Mouse (Mus musculus) hindbrain, postnatal 0 days (tissue): ENCODE data around the gene Pdlim5. TPM values are rescaled to one million over a fixed set of nuclear protein-coding genes. Genes with fewer than 3 reads are reported as not detected.

Experiments used
- ATAC-seq: fragments of 200-750 bp; cut with Nextera tagmentation; 2 replicates; pipeline ENCODE4 v1.8.0; 2017; ENCODE audit warnings: mild to moderate bottlenecking, moderate TSS enrichment, moderate library complexity
- DNase-seq: peaks from one replicate; pipeline ENCODE4 v3.0.0-alpha.2; 2015; ENCODE audit warnings: low spot score
- H3K27ac ChIP-seq: fragments of 300-500 bp; sonication (generic); 2 replicates; pipeline ENCODE4 v1.5.1; 2014; ENCODE audit warnings: mild to moderate bottlenecking
- H3K27me3 ChIP-seq: fragments of 300-500 bp; sonication (generic); 2 replicates; pipeline ENCODE4 v1.6.1; 2014; ENCODE audit warnings: low read length, mixed read lengths; ENCODE audit not compliant: insufficient read depth
- H3K36me3 ChIP-seq: fragments of 300-500 bp; sonication (generic); 2 replicates; pipeline ENCODE4 v1.6.1; 2014; ENCODE audit warnings: low read length, mixed read lengths; ENCODE audit not compliant: insufficient read depth
- H3K4me1 ChIP-seq: fragments of 300-500 bp; sonication (generic); 2 replicates; pipeline ENCODE4 v1.6.1; 2014; ENCODE audit warnings: antibody characterized with exemption, low read length, mixed read lengths; ENCODE audit not compliant: insufficient read depth
- H3K4me2 ChIP-seq: fragments of 300-500 bp; sonication (generic); 2 replicates; pipeline ENCODE4 v1.6.1; 2014; ENCODE audit warnings: low read depth, mild to moderate bottlenecking, low read length, moderate library complexity, mixed read lengths
- H3K4me3 ChIP-seq: fragments of 300-500 bp; sonication (generic); 2 replicates; pipeline ENCODE4 v1.5.1; 2014; ENCODE audit warnings: low read length
- H3K9ac ChIP-seq: fragments of 300-500 bp; sonication (generic); replicated peaks from 2 replicates; pipeline ENCODE4 v1.6.1; 2014; ENCODE audit warnings: mild to moderate bottlenecking, low read length, moderate library complexity, mixed read lengths
- H3K9me3 ChIP-seq: fragments of 300-500 bp; sonication (generic); 2 replicates; pipeline ENCODE4 v1.6.1; 2016; ENCODE audit warnings: low read length, mixed read lengths
- CTCF ChIP-seq: IDR thresholded peaks from 2 replicates; pipeline ENCODE4 v1.5.1; 2016; ENCODE audit warnings: antibody characterized with exemption, control low read depth, low read depth
- WGBS: fragments of 180-500 bp; shearing (Covaris S2); extraction: QIAGEN DNeasy Blood & Tissue Kit; methylation state at CpG from one replicate; pipeline ENCODE4 v1.1.7; 2014; 5-methylcytosine and 5-hydroxymethylcytosine counted together
- polyA plus RNA-seq: library from polyadenylated mRNA; unstranded; fragments of >200 nt; fragmentation: Nextera tagmentation; extraction: Ambion mirVana; gene quantifications from 2 replicates; pipeline ENCODE4 v1.2.1, GENCODE M21; 2015
- total RNA-seq: library from RNA; depleted of rRNA; stranded (reverse); fragments of >200 nt; gene quantifications from 2 replicates; pipeline ENCODE4 v1.2.3, GENCODE M21; 2014

Gene Pdlim5
- total and polyA plus RNA-seq, 2 experiments from 2014 or later, result 17.0 to 29.7 TPM

GRCm38 (mm10) chr3:142358951-142359350 is 36.5 kb downstream of the Pdlim5 start:
- H3K4me2 ChIP-seq, result no peak overlapping the region
- no peak for ATAC-seq
- DNase-seq, result no peak

GRCm38 (mm10) chr3:142356661-142357060 is 38.8 kb downstream of the Pdlim5 start:
- Histone ChIP-seq H3K36me3 (no peaks in the 10 kb centered on the region), H3K9ac (no peak overlapping the region), H3K27ac (no peak overlapping the region), H3K27me3 (no peaks in the 10 kb centered on the region), H3K4me3 (no peak overlapping the region), H3K4me2 (no peak overlapping the region), H3K9me3 (no peaks in the 10 kb centered on the region), H3K4me1 (no peaks in the 10 kb centered on the region)
- 79% methylated on average over 4 of the region's 4 CpGs for WGBS
- ATAC-seq (no peak), DNase-seq (no peak)
- TF ChIP-seq CTCF, result no peak

More at GRCm38 (mm10) chr3:142358951-142359350, 36.5 kb downstream of the Pdlim5 start:
- Histone ChIP-seq H3K9me3 (no peaks in the 10 kb centered on the region), H3K4me3 (no peak overlapping the region), H3K27ac (no peak overlapping the region), H3K9ac (no peak overlapping the region), H3K4me1 (no peaks in the 10 kb centered on the region), H3K36me3 (no peaks in the 10 kb centered on the region), H3K27me3 (no peaks in the 10 kb centered on the region)
- TF ChIP-seq CTCF, result no peak

- H3K4me3 ChIP-seq, result no peak overlapping the region
- ATAC-seq (no peak), DNase-seq (no peak)
- 80% methylated on average over 1 of the region's 1 CpGs for WGBS
- TF ChIP-seq CTCF, result no peak
- no peaks in the 10 kb centered on the region for H3K36me3 ChIP-seq
- no peak overlapping the region for H3K27ac ChIP-seq
- no peaks in the 10 kb centered on the region for H3K27me3 ChIP-seq
- H3K4me2 ChIP-seq, result no peak overlapping the region
- no peaks in the 10 kb centered on the region for H3K4me1 ChIP-seq
- no peaks in the 10 kb centered on the region for H3K9me3 ChIP-seq
- no peak overlapping the region for H3K9ac ChIP-seq
Measured at GRCm38 (mm10) chr3:142353218-142353617, 42.3 kb downstream of the Pdlim5 start.

- H3K9me3 ChIP-seq, result no peaks in the 10 kb centered on the region
- 88% methylated on average over 3 of the region's 3 CpGs for WGBS
- no peak for ATAC-seq
- DNase-seq, result no peak
- H3K9ac ChIP-seq, result no peak overlapping the region
- H3K4me3 ChIP-seq, result no peak overlapping the region
- no peaks in the 10 kb centered on the region for H3K27me3 ChIP-seq
- TF ChIP-seq CTCF, result no peak
- H3K27ac ChIP-seq, result no peak overlapping the region
- no peaks in the 10 kb centered on the region for H3K4me1 ChIP-seq
- H3K36me3 ChIP-seq, result no peaks in the 10 kb centered on the region
- no peak overlapping the region for H3K4me2 ChIP-seq
Measured at GRCm38 (mm10) chr3:142350513-142350912, 45.0 kb downstream of the Pdlim5 start.

GRCm38 (mm10) chr3:142348816-142349631 is 46.5 kb downstream of the Pdlim5 start:
- no peak for DNase-seq
- WGBS, result 45% methylated on average over 5 of the region's 5 CpGs

GRCm38 (mm10) chr3:142346261-142346660 is 49.2 kb downstream of the Pdlim5 start:
- TF ChIP-seq CTCF, result no peak
- H3K27ac ChIP-seq, result no peak overlapping the region
- DNase-seq (no peak), ATAC-seq (no peak)
- no peaks in the 10 kb centered on the region for H3K36me3 ChIP-seq
- H3K9ac ChIP-seq, result no peak overlapping the region
- H3K4me1 ChIP-seq, result no peaks in the 10 kb centered on the region
- H3K4me2 ChIP-seq, result no peak overlapping the region
- H3K9me3 ChIP-seq, result no peaks in the 10 kb centered on the region
- no peaks in the 10 kb centered on the region for H3K27me3 ChIP-seq
- 83% methylated on average over 6 of the region's 6 CpGs for WGBS
- no peak overlapping the region for H3K4me3 ChIP-seq

More at GRCm38 (mm10) chr3:142348816-142349631, 46.5 kb downstream of the Pdlim5 start:
- H3K9ac ChIP-seq, result no peak overlapping the region
- H3K9me3 ChIP-seq, result no peaks in the 10 kb centered on the region
- H3K27me3 ChIP-seq, result no peaks in the 10 kb centered on the region
- no peak overlapping the region for H3K27ac ChIP-seq
- H3K36me3 ChIP-seq, result no peaks in the 10 kb centered on the region
- no peak for TF ChIP-seq CTCF
- H3K4me2 ChIP-seq, result no peak overlapping the region
- no peaks in the 10 kb centered on the region for H3K4me1 ChIP-seq
- ATAC-seq, result no peak
- H3K4me3 ChIP-seq, result no peak overlapping the region
